Mouse (Mus musculus) thymus, postnatal 10 days (tissue): Measurements from ENCODE around the gene Tmem120a.
A peak's percentile ranks its signal among the peaks of the same experiment; 100 is the strongest.

Source experiments
- DNase-seq, 2 experiments: peaks; one replicate each; pipeline ENCODE4 v3.0.0; 2021; ENCODE audit warnings: low spot score in 2 of 2

Gene Tmem120a

GRCm38 (mm10) chr5:135710599-135711214 is 33.5 kb downstream of the Tmem120a start:
- DNase-seq: no peak

GRCm38 (mm10) chr5:135709716-135710115 is 34.5 kb downstream of the Tmem120a start:
- no peak for DNase-seq

- DNase-seq: no peak
These were observed 36.4 kb downstream of the Tmem120a start for GRCm38 (mm10) chr5:135707855-135708254.

- no peak for DNase-seq
These were observed 37.2 kb downstream of the Tmem120a start for GRCm38 (mm10) chr5:135707039-135707438.

- no peak for DNase-seq
These were observed 38.9 kb downstream of the Tmem120a start for GRCm38 (mm10) chr5:135705383-135705782.

GRCm38 (mm10) chr5:135703431-135703830 is 40.8 kb downstream of the Tmem120a start:
- no peak for DNase-seq

- DNase-seq: peak; percentile 88 to 89
These were observed 41.5 kb downstream of the Tmem120a start for GRCm38 (mm10) chr5:135702682-135703192.

GRCm38 (mm10) chr5:135702190-135702589 is 42.1 kb downstream of the Tmem120a start:
- no peak for DNase-seq

- no peak for DNase-seq
These were observed 42.6 kb downstream of the Tmem120a start for GRCm38 (mm10) chr5:135701601-135702000.

GRCm38 (mm10) chr5:135697711-135698111 is 46.5 kb downstream of the Tmem120a start:
- no peak for DNase-seq

GRCm38 (mm10) chr5:135695277-135695721 is 48.9 kb downstream of the Tmem120a start:
- no peak for DNase-seq

GRCm38 (mm10) chr5:135693281-135693853 is 50.9 kb downstream of the Tmem120a start:
- DNase-seq: no peak

GRCm38 (mm10) chr5:135691266-135691665 is 53.0 kb downstream of the Tmem120a start:
- no peak for DNase-seq

GRCm38 (mm10) chr5:135690401-135690800 is 53.8 kb downstream of the Tmem120a start:
- no peak for DNase-seq
